Mouse (Mus musculus): Measurements from ENCODE around the gene Atl1. TPM values are rescaled to one million over a fixed set of nuclear protein-coding genes. Genes with fewer than 3 reads are reported as not detected.

Gene Atl1
- total RNA-seq, 2 experiments from 2014 or later = 4.0 to 6.1 TPM

DNA sequence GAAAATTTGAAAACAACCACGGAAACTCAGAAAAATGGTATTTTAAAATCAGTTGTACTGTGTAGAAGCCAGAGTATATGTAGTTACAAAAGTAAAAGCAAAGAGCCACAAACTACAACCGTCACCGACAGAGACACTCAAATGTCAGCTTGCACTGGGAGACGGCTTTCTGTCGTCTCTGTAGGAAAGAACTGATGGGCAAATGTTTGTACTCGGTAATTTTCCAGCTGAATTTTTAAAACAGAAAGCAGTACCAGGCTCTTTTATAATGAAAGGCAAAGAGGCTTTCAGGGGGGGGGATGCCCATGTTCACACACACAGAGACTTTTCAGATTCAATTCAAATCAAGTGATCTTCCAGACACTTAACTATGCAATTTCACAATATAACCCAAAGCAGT, 12.7 kb upstream of the Atl1 start:
- DNase-seq = no peak
- intact Hi-C loops (cut with DNase I) = no loop called here

GRCm38 (mm10) chr12:69881198-69881905, 11.1 kb upstream of the Atl1 start:
- intact Hi-C loops (cut with DNase I) = no loop called here
- no peak for DNase-seq

DNA sequence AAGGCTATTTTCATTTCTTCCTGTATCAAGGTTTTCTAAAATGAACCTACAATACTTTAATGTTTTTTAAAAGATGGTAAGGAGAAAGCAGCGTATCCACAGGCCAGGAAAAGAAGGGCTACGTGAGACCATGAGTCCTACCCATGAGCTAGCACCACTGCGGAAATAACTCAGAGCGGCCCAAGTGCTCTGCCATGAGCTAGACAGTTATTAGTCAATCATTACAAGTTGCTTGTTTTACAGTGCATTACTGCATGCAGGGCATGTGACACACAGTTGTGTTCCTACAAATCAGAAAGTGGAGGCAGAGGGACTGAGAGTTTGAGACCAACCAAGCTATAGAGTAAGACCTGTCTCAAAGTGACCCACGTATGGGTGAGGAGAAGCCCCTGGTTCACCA, 8.4 kb upstream of the Atl1 start:
- intact Hi-C loops (cut with DNase I) = no loop called here
- DNase-seq = no peak

DNA sequence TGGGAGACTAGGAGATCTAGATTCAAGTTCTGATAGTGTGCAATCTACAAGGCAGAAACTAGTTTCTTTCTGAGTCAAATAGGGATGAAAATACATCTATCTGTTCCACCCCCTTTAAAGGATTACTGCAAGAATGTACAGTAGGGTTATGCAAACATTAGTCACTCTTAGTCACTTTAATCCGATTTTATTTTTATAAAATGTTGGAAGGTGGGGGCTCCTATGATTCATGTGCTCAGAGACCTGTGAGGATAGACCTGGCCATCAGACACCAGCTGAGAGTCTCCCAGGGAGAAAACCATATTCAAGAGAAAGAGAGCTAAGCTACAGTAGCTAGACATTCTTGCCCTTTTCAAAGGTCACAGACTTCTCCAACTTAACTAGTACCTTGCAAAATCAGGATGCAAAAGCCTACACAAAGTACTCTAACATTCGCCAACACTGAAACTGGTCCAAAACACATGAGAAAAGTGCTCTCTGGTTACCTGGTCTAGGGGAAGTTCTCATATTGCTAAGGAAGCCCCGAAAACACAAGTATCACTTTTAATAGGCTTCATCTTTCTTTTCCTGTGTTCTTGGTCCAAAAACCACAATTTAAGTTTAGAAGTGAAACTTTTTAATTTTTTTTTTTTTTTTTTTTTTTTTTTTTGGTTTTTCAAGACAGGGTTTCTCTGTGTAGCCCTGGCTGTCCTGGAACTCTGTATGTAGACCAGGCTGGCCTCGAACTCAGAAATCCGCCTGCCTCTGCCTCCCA, 7.1 kb upstream of the Atl1 start:
- no peak for DNase-seq
- intact Hi-C loops (cut with DNase I) = no loop called here

GRCm38 (mm10) chr12:69887776-69888175, 4.6 kb upstream of the Atl1 start:
- intact Hi-C loops (cut with DNase I) = loop anchor here (2.0 kb wide), 1 partner anchor 35 kb away; no protein-coding TSS in a partner anchor
- DNase-seq = no peak

DNA sequence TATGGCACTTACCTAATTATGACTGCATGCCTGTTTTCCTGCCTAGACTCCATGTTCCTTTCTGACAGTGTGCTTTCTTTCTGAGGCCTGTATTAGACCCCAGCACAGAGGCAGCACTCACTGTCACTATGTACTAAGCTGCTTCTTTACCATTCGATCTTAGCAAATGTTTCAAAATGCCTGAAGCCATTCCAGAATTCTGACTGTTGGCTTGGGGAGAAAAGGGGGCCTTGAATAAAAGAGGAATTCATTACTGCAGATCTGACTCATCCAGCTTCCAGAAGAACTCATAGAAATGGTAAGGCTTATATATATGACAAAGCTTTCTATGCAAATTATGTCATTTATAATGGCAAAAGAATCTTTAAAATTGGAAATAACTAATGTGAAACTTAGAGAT, 4.1 kb upstream of the Atl1 start:
- intact Hi-C loops (cut with DNase I) = no loop called here

DNA sequence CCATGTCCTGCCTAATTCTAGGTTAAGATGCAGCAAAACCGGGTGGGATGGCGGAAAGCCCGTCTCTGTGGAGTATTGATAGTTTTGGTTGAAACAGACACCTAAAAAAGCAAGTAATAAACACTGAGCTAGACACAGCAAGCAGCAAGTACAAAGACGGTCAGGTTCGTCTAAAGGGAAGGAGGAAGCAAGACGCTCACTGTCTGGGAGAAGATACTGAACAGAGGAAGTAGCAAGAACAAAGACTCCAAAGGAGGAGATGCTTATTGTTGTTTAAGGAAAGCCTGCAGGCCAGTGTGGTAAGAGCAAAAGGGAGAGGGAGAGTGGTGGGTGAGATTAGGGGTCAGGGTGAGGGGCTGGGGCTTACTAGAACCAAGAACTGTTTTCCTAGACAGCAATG, 2.4 kb upstream of the Atl1 start:
- intact Hi-C loops (cut with DNase I) = no loop called here
- no peak for DNase-seq

More for the DNA sequence above, 4.1 kb upstream of the Atl1 start:
- DNase-seq = no peak

DNA sequence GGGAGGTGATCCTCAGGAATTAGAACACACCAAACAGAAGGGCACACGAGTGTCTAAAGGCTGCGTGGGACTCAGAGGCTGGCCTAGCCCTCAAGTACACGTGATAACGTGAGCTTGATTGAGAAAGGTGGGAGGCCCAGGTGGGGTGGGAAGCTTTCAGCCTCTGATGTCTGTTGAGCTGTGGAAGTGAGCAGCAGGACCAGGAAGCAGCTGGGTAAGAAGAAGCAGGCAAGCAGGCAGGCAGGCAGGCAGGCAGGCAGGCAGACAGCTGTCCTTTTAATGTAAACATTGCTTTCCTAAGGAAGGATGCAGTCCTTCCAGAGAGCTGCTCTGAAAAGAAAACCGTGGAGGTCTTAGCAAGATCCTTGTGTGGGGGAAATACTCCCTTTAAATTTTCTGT, 1.9 kb upstream of the Atl1 start:
- no peak for DNase-seq
- intact Hi-C loops (cut with DNase I) = no loop called here

DNA sequence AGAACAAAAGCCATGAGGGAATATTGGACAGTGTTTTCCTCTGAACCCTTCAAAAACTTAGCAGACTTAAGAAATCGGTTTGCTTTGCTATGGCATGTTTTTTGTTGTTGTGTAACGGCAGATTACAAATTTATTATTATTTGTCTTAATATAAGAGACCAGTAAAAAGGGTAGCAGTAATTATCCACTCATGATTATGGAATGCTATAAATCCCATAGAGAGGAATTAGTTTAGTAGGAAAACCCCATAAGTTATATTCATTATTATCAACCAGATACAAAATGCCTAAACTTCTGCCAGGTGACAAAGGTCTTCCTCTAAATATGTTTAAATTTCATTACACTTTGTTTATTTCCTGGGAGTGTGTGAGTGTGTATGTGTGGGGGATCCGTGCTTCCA, 693 bp upstream of the Atl1 start:
- intact Hi-C loops (cut with DNase I) = loop anchor here (1.0 kb wide), 1 partner anchor 158 kb away; no protein-coding TSS in a partner anchor
- DNase-seq = no peak

GRCm38 (mm10) chr12:69893927-69894326, 1.5 kb downstream of the Atl1 start:
- intact Hi-C loops (cut with DNase I) = loop anchor here (1.0 kb wide), 1 partner anchor 136 kb away; no protein-coding TSS in a partner anchor
- no peak for DNase-seq

DNA sequence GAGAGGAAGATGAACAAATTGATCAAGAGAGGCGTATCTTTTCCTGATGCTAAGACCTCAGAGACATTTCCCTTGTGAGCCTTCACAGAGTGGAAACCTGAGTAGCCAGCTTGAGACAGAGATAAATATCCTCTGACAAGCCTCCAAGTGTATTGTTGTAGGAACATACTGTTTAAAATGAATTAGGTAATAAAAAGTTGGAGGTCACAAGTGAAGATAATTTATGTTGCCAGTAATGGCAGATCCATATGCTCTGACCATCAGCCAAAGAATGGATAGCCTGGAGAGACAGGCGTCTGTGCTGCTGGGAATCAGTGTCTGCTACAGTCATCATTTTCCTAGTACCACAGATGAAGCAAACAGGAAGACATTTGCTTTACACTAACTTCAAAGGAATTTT, 2.6 kb downstream of the Atl1 start:
- no peak for DNase-seq
- intact Hi-C loops (cut with DNase I) = no loop called here

GRCm38 (mm10) chr12:69898119-69898518, 5.7 kb downstream of the Atl1 start:
- peak in 1 of 2 experiments; percentile 29 for DNase-seq
- intact Hi-C loops (cut with DNase I) = no loop called here

DNA sequence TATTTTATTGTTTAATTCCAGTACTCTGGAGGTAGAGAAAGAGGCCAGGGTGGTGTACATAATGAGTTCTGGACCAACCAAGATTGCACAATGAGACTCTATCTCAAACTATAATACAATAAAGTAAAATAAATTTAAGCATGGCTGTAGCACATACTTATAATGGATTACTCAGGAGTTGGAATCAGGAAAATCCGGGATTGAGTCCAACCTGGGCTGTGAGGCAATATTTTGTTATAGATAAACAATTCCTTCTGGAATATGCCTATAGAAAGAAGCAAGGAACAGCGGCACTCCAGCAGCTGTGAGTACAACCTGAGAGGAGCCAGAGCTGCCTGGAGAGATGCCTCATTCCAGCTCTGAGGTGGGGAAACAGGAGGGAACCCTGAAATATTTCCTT, 12.6 kb downstream of the Atl1 start:
- intact Hi-C loops (cut with DNase I) = no loop called here
- DNase-seq = no peak

DNA sequence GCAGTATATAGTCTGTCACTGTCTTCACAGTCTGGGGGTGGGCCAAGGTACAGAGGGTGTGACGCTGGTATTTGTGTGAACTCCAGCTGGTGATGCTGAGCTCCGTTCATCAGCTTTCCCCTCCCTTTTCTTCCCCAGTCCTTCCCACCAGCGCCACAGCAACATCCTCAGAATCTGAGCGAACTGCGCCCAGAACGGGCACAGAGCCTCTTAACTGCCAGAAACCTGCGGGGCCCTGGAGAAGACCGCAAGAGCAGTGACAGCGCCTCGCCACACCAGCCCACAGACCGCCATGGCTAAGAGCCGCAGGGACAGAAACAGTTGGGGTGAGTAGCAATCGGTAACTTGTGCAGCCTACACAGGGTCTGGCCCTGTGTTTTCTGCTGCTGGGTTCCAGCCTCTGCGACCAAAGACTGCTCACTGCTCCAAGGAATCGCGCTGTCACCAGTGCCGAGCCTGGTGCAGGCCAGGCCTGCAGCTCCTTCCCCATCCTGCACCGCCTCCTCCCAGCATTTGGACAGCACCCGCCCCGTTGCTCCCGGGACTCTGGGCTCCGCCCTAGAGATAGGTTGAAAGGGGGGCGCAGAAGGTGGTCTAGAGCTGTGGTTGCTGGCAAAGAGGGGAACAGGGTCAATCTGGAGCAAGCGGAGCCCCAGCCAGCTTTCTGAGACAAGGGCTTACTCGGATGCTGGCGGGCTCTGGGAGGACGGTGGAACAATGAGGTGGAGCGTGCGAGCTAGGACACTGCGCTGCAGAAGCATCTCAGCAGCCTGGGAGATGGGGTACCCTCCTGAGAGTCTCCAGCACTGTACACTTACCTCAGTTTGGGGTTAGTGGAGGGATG, 15.5 kb downstream of the Atl1 start:
- peak in 1 of 2 experiments; percentile 20 for DNase-seq
- intact Hi-C loops (cut with DNase I) = no loop called here

- DNase-seq = no peak
- intact Hi-C loops (cut with DNase I) = no loop called here
These were observed 16.1 kb downstream of the Atl1 start for GRCm38 (mm10) chr12:69908511-69908900.

- intact Hi-C loops (cut with DNase I) = no loop called here
- DNase-seq = no peak
These were observed 19.5 kb downstream of the Atl1 start for GRCm38 (mm10) chr12:69911906-69912305.

DNA sequence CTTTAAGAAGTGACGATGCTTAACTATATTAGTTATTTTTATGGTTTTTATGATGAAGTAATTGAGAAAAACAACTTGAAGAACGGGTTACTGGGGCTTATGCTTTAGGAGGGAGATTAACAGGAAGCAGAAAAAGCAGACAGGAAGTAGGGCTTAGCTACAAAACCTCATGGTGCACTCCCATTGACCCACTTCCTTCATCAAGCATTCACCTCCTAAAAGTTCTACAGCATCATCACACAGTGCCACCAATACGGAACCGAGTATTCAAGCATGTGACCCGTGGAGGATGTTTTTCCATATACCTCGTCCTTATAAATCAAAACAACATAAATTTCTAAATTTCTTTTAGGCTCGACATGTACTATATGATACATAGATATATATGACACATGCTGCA, 20.3 kb downstream of the Atl1 start:
- DNase-seq = no peak
- intact Hi-C loops (cut with DNase I) = no loop called here

- no peak for DNase-seq
- intact Hi-C loops (cut with DNase I) = no loop called here
These were observed 25.5 kb downstream of the Atl1 start for GRCm38 (mm10) chr12:69917870-69918269.

DNA sequence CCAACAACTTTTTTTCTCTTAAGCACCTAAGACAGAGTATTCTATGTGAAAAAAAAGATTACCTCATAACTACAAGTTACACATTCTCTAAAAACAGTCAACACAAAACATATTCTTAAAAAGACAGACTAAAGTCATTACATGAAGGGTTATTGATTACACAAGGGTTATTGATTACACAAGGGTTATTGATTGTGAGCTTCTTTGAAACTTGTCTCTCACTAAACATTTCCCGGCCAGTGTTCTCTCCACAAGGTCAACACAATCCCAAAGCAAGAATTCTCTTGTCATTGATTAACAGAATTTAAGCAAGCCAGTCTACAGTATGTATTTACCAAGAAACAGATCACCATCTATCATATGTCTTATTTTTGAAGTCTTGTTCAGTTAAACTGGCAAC, 29.7 kb downstream of the Atl1 start:
- intact Hi-C loops (cut with DNase I) = loop anchor here (5.0 kb wide), 1 partner anchor 140 kb away; no protein-coding TSS in a partner anchor
- DNase-seq = no peak

- DNase-seq = peak in 1 of 2 experiments; percentile 8
- intact Hi-C loops (cut with DNase I) = loop anchor here (5.0 kb wide), 1 partner anchor 139 kb away; no protein-coding TSS in a partner anchor
These were observed 30.7 kb downstream of the Atl1 start for GRCm38 (mm10) chr12:69923128-69923527.

DNA sequence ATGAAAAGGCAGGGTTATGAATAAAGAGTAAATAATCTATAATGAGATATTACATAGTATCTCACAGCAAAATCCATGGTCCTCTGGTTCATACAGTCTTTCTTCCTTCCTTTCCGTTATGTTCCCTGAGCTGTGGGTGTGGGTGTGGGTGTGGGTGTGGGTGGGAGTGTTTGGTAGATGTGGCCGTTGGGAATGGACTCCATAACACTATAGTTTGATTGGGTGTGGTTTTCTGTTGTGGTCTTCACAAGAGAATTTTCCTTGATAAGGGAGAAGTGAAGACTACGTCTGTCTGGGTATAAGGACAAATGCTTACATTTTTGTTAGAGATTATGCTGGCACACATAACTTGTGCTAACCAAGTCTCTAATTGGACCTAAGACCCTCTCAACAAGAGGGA, 31.2 kb downstream of the Atl1 start:
- DNase-seq = no peak
- intact Hi-C loops (cut with DNase I) = loop anchor here (5.0 kb wide), 1 partner anchor 139 kb away; no protein-coding TSS in a partner anchor

Measured in heart, postnatal 14 days (tissue).